Mouse (Mus musculus): ENCODE measurements around the gene Dennd2a. TPM values are rescaled to one million over a fixed set of nuclear protein-coding genes. Genes with fewer than 3 reads are reported as not detected.
A peak's percentile ranks its signal among the peaks of the same experiment; 100 is the strongest.
"Not testable (repeated sequence)": the region's sequence is repeated elsewhere in the genome, so short reads cannot be mapped to it uniquely, and the experiment has no call there.

Gene Dennd2a
- polyA plus RNA-seq, 1 experiment from 2014 or later: 49.0 TPM

- no peak for ATAC-seq (ENCODE audit: low FRiP score)
- Histone ChIP-seq H3K4me2 (replicated peaks) (peak overlapping the region; percentile 55), H3K36me3 (0 out of 2 replicates have a peak, but pooled peaks cover 3% of the 10 kb centered on the region), H3K27ac (peak overlapping the region; percentile 95), H3K9ac (no peak overlapping the region), H3K9me3 (replicated peaks) (no peaks in the 10 kb centered on the region), H3K27me3 (no peaks in the 10 kb centered on the region), H3K4me1 (peaks cover 13% of the 10 kb centered on the region), H3K4me3 (peak overlapping the region; percentile 98; the same call in 1 of the 2 replicates)
- 39% methylated on average over 4 of the region's 4 CpGs for WGBS
Measured at GRCm38 (mm10) chr6:39420867-39421266, 136.8 kb downstream of the Dennd2a start.

- ATAC-seq (ENCODE audit: low FRiP score): peak; percentile 97
- Histone ChIP-seq H3K27ac (peak within 1 kb of the TSS; percentile 95), H3K4me1 (peaks cover 13% of the 10 kb centered on the region), H3K9me3 (replicated peaks) (no peaks in the 10 kb centered on the region), H3K36me3 (0 out of 2 replicates have a peak, but pooled peaks cover 3% of the 10 kb centered on the region), H3K27me3 (no peaks in the 10 kb centered on the region), H3K9ac (peak within 1 kb of the TSS; percentile 93), H3K4me2 (replicated peaks) (peak within 1 kb of the TSS; percentile 55), H3K4me3 (peak within 1 kb of the TSS; percentile 98)
- WGBS: under 1% methylated on average over 78 of the region's 82 CpGs
Measured at GRCm38 (mm10) chr6:39419851-39420721, 137.6 kb downstream of the Dennd2a start, which contains the start of gene Mkrn1. Gene Mkrn1 (minus strand): TSS chr6:39420462.

- H3K27me3 ChIP-seq: no peaks in the 10 kb centered on the region
- H3K4me2 ChIP-seq (replicated peaks): peak overlapping the region; percentile 55
- peak; percentile 68; the same call in 1 of the 2 replicates for ATAC-seq (ENCODE audit: low FRiP score)
- H3K9me3 ChIP-seq (replicated peaks): no peaks in the 10 kb centered on the region
- H3K4me3 ChIP-seq: peak overlapping the region; percentile 98
- under 1% methylated on average over 43 of the region's 43 CpGs for WGBS
- H3K9ac ChIP-seq: peak overlapping the region; percentile 93
- 0 out of 2 replicates have a peak, but pooled peaks cover 3% of the 10 kb centered on the region for H3K36me3 ChIP-seq
- peaks cover 14% of the 10 kb centered on the region for H3K4me1 ChIP-seq
- H3K27ac ChIP-seq: peak overlapping the region; percentile 95
Measured at GRCm38 (mm10) chr6:39419386-39419850, 138.2 kb downstream of the Dennd2a start.

GRCm38 (mm10) chr6:39416654-39417053 is 141.0 kb downstream of the Dennd2a start:
- not testable (repeated sequence) for H3K27me3 ChIP-seq; H3K4me3 ChIP-seq; H3K4me2 ChIP-seq (replicated peaks); H3K9me3 ChIP-seq (replicated peaks); H3K27ac ChIP-seq; H3K36me3 ChIP-seq; ATAC-seq (ENCODE audit: low FRiP score); H3K9ac ChIP-seq
- H3K4me1 ChIP-seq: peaks cover 18% of the 10 kb centered on the region

GRCm38 (mm10) chr6:39415762-39416161 is 141.9 kb downstream of the Dennd2a start:
- Histone ChIP-seq H3K4me2 (replicated peaks) (no peak overlapping the region), H3K4me3 (no peak overlapping the region), H3K4me1 (peaks cover 18% of the 10 kb centered on the region), H3K36me3 (0 out of 2 replicates have a peak, but pooled peaks cover 3% of the 10 kb centered on the region), H3K9ac (no peak overlapping the region), H3K27ac (no peak overlapping the region), H3K9me3 (replicated peaks) (no peaks in the 10 kb centered on the region), H3K27me3 (no peaks in the 10 kb centered on the region)
- WGBS: 54% methylated on average over 3 of the region's 5 CpGs
- no peak for ATAC-seq (ENCODE audit: low FRiP score)

GRCm38 (mm10) chr6:39414106-39414505 is 143.6 kb downstream of the Dennd2a start:
- H3K27ac ChIP-seq: no peak overlapping the region
- peaks cover 15% of the 10 kb centered on the region for H3K4me1 ChIP-seq
- 85% methylated on average over 1 of the region's 1 CpGs for WGBS
- H3K9ac ChIP-seq: no peak overlapping the region
- no peak overlapping the region for H3K4me2 ChIP-seq (replicated peaks)
- H3K36me3 ChIP-seq: peaks cover 9% of the 10 kb centered on the region
- no peaks in the 10 kb centered on the region for H3K27me3 ChIP-seq
- H3K9me3 ChIP-seq (replicated peaks): no peaks in the 10 kb centered on the region
- no peak for ATAC-seq (ENCODE audit: low FRiP score)
- no peak overlapping the region for H3K4me3 ChIP-seq

Other genes with a start within 250 kb of the Dennd2a start
- 56.5 and 59.0 TPM in 2 replicates for gene Slc37a3, start 180.2 kb downstream of the Dennd2a start, polyA plus RNA-seq (2016; fragmentation: Nextera tagmentation; extraction: Ambion mirVana)
- 0.52 and 0.66 TPM in 2 replicates for gene Rab19, start 176.7 kb downstream of the Dennd2a start, polyA plus RNA-seq (2016; fragmentation: Nextera tagmentation; extraction: Ambion mirVana)
- gene Mkrn1, start 137.4 kb downstream of the Dennd2a start, polyA plus RNA-seq (2016; fragmentation: Nextera tagmentation; extraction: Ambion mirVana): 178 and 191 TPM in 2 replicates
- 39.5 and 40.4 TPM in 2 replicates for gene Adck2, start 16.0 kb upstream of the Dennd2a start, polyA plus RNA-seq (2016; fragmentation: Nextera tagmentation; extraction: Ambion mirVana)
- gene Gm42420, start 27.9 kb upstream of the Dennd2a start, polyA plus RNA-seq (2016; fragmentation: Nextera tagmentation; extraction: Ambion mirVana): 0.65 TPM in 1 of 2 replicates, not detected in the other
- gene Ndufb2, start 34.7 kb upstream of the Dennd2a start, polyA plus RNA-seq (2016; fragmentation: Nextera tagmentation; extraction: Ambion mirVana): 255 and 307 TPM in 2 replicates
- gene Braf, start 167.6 kb upstream of the Dennd2a start, polyA plus RNA-seq (2016; fragmentation: Nextera tagmentation; extraction: Ambion mirVana): 25.7 and 29.2 TPM in 2 replicates